Mouse (Mus musculus) kidney, postnatal 25 days (tissue): ENCODE results near the gene Crybg1.
A peak's percentile ranks its signal among the peaks of the same experiment; 100 is the strongest.
"Not testable (repeated sequence)": the region's sequence is repeated elsewhere in the genome, so short reads cannot be mapped to it uniquely, and the experiment has no call there.

Experiments used
- DNase-seq, 2 experiments: peaks; one replicate each; pipeline ENCODE4 v3.0.0; 2021; ENCODE audit warnings: mixed read lengths in 2 of 2

Crybg1 gene

GRCm38 (mm10) chr10:44004221-44004751 is 144.4 kb downstream of the Crybg1 start:
- DNase-seq, result peak; percentile 48 to 70

GRCm38 (mm10) chr10:44003551-44004151 is 145.0 kb downstream of the Crybg1 start:
- DNase-seq, result peak; percentile 63 to 83

GRCm38 (mm10) chr10:44002995-44003524 is 145.6 kb downstream of the Crybg1 start:
- DNase-seq, result no peak

GRCm38 (mm10) chr10:44002004-44002940 is 146.4 kb downstream of the Crybg1 start:
- peak; percentile 38 to 66 for DNase-seq

- DNase-seq, result no peak
Observed at GRCm38 (mm10) chr10:44000156-44000865, 148.3 kb downstream of the Crybg1 start.

- DNase-seq, result no peak
Observed at GRCm38 (mm10) chr10:43998503-43999082, 150.1 kb downstream of the Crybg1 start.

GRCm38 (mm10) chr10:43998023-43998422 is 150.6 kb downstream of the Crybg1 start:
- no peak for DNase-seq

GRCm38 (mm10) chr10:43997276-43997675 is 151.4 kb downstream of the Crybg1 start:
- DNase-seq, result no peak

- DNase-seq, result no peak
Observed at GRCm38 (mm10) chr10:43995858-43996650, 152.6 kb downstream of the Crybg1 start.

- DNase-seq, result no peak
Observed at GRCm38 (mm10) chr10:43993198-43993597, 155.5 kb downstream of the Crybg1 start.

GRCm38 (mm10) chr10:43992506-43992905 is 156.1 kb downstream of the Crybg1 start:
- no peak for DNase-seq

- DNase-seq, result no peak
Observed at GRCm38 (mm10) chr10:43991268-43991667, 157.4 kb downstream of the Crybg1 start.

- no peak for DNase-seq
Observed at GRCm38 (mm10) chr10:43983866-43984265, 164.8 kb downstream of the Crybg1 start.

- DNase-seq, result peak; percentile 46 to 61
Observed at GRCm38 (mm10) chr10:43983241-43983640, 165.4 kb downstream of the Crybg1 start.

GRCm38 (mm10) chr10:43982470-43982869 is 166.2 kb downstream of the Crybg1 start:
- no peak for DNase-seq

- not testable (repeated sequence) for DNase-seq
Observed at GRCm38 (mm10) chr10:43980742-43981141, 167.9 kb downstream of the Crybg1 start.

- no peak for DNase-seq
Observed at GRCm38 (mm10) chr10:43980080-43980479, 168.6 kb downstream of the Crybg1 start.

GRCm38 (mm10) chr10:43977353-43977752 is 171.3 kb downstream of the Crybg1 start:
- peak; percentile 62 to 84 for DNase-seq

- DNase-seq, result no peak
Observed at GRCm38 (mm10) chr10:43973244-43973643, 175.4 kb downstream of the Crybg1 start.

- DNase-seq, result no peak
Observed at GRCm38 (mm10) chr10:43964943-43965342, 183.7 kb downstream of the Crybg1 start.

- DNase-seq, result peak in 1 of 2 experiments; percentile 68
Observed at GRCm38 (mm10) chr10:43953942-43954341, 194.7 kb downstream of the Crybg1 start.
